Mouse (Mus musculus) ovary, adult 10 weeks (tissue): Measurements from ENCODE around the gene Fam71e1. TPM values are rescaled to one million over a fixed set of nuclear protein-coding genes. Genes with fewer than 3 reads are reported as not detected.

Experiments used
- polyA plus RNA-seq: library from polyadenylated mRNA; stranded (reverse); fragments of 350-450 nt; fragmentation: Illumina TruSeq; extraction: RNeasy Lipid Tissue Mini Kit (QIAGEN cat#74804); gene quantifications from one replicate; pipeline ENCODE4 v1.2.3, GENCODE M21; 2014

Gene Fam71e1
- not detected for polyA plus RNA-seq

DNA sequence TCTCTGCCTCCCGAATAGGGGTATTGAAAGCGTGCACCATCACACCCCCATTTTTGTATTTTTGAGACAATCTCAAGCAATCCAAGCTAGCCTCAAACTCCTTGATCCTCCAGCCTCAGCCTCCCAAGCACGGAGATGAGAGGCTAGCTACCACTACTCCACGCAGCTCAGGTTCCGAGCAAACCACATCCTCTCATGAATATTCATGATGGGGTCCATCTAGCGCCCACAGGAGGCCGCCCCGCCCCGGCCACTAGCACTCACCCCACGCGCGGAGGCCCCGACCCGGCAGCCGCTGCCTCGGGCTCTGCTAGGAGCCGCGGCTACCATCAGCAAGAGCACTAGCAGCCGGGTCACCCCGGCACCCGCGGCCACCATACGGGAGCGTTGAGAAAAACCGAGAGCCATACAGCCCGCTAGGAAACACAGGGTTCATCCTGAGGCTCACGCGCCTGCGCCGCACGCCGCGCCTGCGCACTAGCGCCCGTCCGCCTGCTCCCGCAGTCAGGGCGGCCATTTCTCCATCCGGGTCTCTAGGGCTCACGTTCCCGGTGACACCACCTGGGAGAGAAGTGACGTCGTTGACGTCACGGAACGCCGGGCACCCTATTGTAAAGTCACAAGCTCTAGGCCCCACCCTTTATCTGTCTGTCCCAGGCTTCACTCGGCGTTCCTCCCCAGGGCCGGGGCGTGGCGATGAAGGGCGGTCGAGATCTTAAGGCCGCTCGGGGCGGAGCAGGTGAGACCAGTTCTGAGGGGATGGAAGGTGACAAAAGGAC, at the start of gene Fam71e1, which contains the start of gene Emc10:
Gene Fam71e1, plus strand, starts transcription at position 590 of the 779 bp plus-strand sequence.
Gene Emc10, minus strand, starts transcription at position 538 of the 779 bp plus-strand sequence.

DNA sequence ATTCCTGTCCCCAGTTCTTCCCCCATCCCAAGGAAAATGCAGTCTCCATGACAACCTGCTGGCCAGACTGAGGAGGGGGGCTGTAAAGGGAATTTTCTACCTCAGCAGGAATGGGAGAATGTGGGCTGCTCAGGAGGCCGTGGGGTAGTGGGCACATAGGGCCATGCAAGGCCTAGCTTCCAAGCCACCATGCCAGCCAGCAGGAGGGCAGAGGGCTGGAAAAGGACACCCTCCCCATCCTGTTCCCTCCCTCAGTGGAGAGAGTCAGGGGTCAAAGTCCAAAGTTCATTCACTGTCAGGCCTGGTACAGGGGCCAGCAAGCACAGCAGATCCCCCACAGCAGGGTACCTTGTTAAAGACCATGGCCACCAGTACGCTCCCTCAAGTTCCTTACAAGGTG, 31.3 kb upstream of the Fam71e1 start, which contains the start of gene Aspdh:
Gene Aspdh, plus strand, starts transcription at position 281 of the 400 bp plus-strand sequence.

DNA sequence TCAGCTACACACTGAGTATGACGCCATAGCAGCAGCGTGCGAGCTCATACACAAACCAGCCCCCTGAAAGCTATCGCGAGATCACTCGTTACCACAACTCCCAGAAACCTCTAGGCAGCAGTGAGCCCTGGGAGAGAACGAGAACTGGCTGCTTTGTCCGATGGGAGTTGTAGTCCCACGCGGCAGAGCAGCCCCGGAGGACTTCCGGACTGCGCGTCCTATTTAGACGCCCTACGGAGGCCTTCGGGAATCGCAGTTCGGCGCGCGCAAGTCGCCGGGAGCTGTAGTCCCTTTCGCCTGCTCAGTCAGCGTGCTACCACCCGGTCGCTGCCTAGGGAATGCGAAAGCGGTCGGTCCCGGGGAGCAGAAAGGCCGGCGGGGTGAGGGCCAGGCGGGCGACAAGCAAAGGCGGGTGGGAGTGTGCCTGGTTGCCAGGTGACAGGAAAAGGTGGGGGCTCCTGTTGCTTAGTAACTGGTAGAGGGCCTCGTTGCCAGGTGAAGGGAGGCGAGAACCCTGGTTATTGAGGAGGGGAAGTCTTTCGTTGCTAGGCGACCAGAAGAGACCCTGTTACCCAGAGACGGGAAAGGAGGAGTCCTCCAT, 28.5 kb upstream of the Fam71e1 start, which contains the start of gene Josd2:
Gene Josd2, plus strand, starts transcription at position 170 of the 601 bp plus-strand sequence.

DNA sequence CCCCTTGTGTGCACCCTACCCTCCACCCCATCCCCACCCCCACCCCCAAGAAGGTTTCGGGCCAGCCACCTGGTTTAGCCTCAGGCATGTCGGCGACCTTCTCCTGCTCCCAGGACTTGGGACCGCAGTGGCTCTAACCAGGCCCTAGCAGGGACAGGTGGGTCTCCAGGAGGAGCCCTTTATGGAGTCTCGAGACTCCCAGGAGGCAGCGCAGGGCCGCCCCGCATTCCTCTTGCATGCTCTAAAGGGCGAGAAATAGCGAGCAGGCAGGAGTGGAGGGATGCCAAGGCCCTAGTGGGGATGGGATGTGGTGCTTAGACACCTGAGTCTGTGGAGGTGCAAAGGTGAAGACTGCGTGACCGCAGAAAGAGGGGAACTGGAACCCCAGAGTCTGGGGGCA, 28.1 kb downstream of the Fam71e1 start, which contains the start of gene Mybpc2:
Gene Mybpc2, minus strand, starts transcription at position 155 of the 400 bp plus-strand sequence.

DNA sequence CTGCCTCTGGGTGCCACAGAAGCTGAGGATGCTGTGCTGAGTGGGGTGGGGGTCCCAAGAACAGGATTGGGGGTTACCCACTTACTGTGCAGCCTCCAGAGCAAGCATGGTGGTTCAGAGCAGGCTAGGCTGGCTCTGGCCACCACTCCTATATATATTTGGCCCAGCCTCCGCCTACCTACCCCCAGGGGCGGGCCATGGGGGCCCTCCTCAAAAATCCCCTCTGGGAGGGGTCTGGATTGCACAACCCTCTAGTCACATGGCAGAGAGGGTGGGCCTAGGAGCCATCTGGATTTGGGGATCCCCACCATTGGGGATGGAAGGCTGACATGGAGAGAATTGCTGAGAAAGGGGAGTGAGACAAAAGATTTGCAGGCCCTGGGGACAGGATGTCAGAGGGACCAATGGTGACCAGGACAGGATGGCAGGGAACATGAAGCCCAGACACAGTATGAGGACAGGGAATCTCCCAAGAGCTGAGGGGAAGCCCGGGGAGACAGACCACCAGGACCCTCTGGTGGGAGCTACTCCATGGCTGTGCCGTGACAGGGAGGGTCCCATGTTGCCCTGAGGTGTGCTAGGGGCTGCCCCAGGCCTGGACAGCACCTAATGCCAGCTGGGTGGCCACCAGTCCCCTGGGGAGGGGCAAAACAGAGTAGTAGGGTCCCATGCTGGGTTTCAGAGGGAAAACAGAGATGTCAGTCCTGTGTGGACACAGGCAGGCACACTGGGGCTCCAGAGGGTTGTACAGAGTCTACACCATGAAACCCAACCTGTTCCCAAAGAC, 35.8 kb downstream of the Fam71e1 start, which contains the start of gene Spib:
Gene Spib, minus strand, starts transcription at position 126 of the 787 bp plus-strand sequence.

DNA sequence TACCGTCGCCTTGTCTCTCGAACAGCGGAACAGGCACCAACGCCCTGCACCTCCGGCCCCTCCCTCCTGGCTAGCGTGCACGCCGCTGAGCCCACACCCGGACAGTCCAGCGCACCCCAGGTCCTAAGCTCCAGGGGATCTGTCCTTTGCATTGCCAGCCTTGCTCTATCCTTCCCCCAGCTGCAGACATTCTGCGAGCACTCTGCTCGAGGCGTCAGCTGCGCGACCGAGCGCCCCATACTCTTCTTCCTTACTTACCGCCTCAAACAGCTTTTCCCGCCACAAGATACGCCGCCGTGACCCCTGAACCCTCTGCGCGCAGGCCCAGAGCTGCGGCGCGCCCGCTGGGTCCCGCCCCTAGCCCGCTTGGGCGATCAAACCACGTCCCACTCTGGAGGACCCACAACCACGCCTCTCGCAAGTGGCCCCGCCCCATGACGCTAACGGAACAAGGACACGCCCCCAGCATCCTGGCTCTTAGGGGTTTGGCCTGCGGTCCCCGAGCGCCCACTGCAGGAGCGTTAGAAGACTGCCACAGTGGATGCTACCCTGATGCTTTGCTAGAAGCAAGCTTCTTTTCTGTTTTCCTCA, 52.2 kb downstream of the Fam71e1 start, which contains the start of gene Pold1:
Gene Pold1, minus strand, starts transcription at position 353 of the 591 bp plus-strand sequence.

Other genes starting within 250 kb of the Fam71e1 start
- not detected for gene 1700028J19Rik, start 249.9 kb upstream of the Fam71e1 start, polyA plus RNA-seq
- gene 2410002F23Rik, start 249.9 kb upstream of the Fam71e1 start, polyA plus RNA-seq = 40.3 TPM
- gene Acp4, start 239.2 kb upstream of the Fam71e1 start, polyA plus RNA-seq = not detected
- gene Gm15517, start 235.1 kb upstream of the Fam71e1 start, polyA plus RNA-seq = not detected
- gene Clec11a, start 189.7 kb upstream of the Fam71e1 start, polyA plus RNA-seq = 2.9 TPM
- gene Shank1, start 186.3 kb upstream of the Fam71e1 start, polyA plus RNA-seq = 0.06 TPM
- not detected for gene Syt3, start 112.5 kb upstream of the Fam71e1 start, polyA plus RNA-seq
- gene 1700008O03Rik, start 110.8 kb upstream of the Fam71e1 start, polyA plus RNA-seq = not detected
- 0.26 TPM for gene Lrrc4b, start 67.6 kb upstream of the Fam71e1 start, polyA plus RNA-seq
- gene Aspdh, start 31.2 kb upstream of the Fam71e1 start, polyA plus RNA-seq = not detected
- not detected for gene Josd2, start 28.6 kb upstream of the Fam71e1 start, polyA plus RNA-seq
- 1.5 TPM for gene Emc10, start 52 bp upstream of the Fam71e1 start, polyA plus RNA-seq
- not detected for gene Mybpc2, start 28.1 kb downstream of the Fam71e1 start, polyA plus RNA-seq
- gene Spib, start 35.5 kb downstream of the Fam71e1 start, polyA plus RNA-seq = not detected
- not detected for gene Pold1, start 52.3 kb downstream of the Fam71e1 start, polyA plus RNA-seq
- gene Nr1h2, start 57.4 kb downstream of the Fam71e1 start, polyA plus RNA-seq = not detected
- gene Napsa, start 75.8 kb downstream of the Fam71e1 start, polyA plus RNA-seq = not detected
- gene Kcnc3, start 94.1 kb downstream of the Fam71e1 start, polyA plus RNA-seq = not detected
- gene Myh14, start 174.3 kb downstream of the Fam71e1 start, polyA plus RNA-seq = not detected
- gene Izumo2, start 212.2 kb downstream of the Fam71e1 start, polyA plus RNA-seq = not detected